ENCODE assay signal across 21 mouse cellular contexts in the genomic region with DNA sequence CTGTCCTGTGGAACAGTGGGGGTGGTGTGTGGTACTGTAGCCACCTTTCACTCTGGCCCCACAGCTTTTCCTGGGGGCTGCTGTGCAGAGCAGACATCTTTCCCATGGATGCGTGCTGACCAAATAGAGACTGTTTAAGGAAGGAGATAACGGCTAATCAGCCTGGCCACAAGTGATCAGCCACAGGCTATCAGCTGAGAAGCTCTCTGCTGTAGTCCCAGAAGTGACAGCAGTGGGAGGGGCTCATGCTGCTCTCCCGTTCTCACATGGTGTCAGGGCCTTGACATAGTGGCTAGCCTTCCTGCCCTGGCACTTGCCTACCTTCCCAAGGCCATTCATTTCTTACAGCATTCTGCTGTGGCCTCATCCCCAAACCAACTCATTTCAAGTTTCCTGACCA. TPM values are rescaled to one million over a fixed set of nuclear protein-coding genes. Genes with fewer than 3 reads are reported as not detected.
DNase-seq lines count a peak whose midpoint lies in the region; ATAC-seq lines count a peak whose summit lies in the region.
"Had no signal": no experiment of that assay in that cellular context is flagged by ENCODE, and none has a peak within 500 bp of the region (broad histone marks: within the 10 kb centered on the region; RNA-seq: fewer than 3 reads in every experiment).

No protein-coding gene starts in this region.

- no peak overlapping the region for H3K4me3 ChIP-seq in heart, embryonic 12.5 days
- H3K4me3 ChIP-seq in liver, embryonic 12.5 days: no peak overlapping the region
- H3K4me3 ChIP-seq in kidney, embryonic 15.5 days (replicated peaks): no peak overlapping the region
- H3K4me3 ChIP-seq: forebrain, embryonic 13.5 days; heart, adult 2 months; hindbrain, embryonic 10.5 days; left cerebral cortex, adult 2 months; limb, embryonic 12.5 days had no signal

- H3K36me3 ChIP-seq in heart, embryonic 12.5 days: peaks cover 25% of the 10 kb centered on the region
- H3K36me3 ChIP-seq in liver, embryonic 12.5 days: peaks cover 89% of the 10 kb centered on the region
- H3K36me3 ChIP-seq in kidney, embryonic 15.5 days: peaks cover 12% of the 10 kb centered on the region

- ATAC-seq in heart, embryonic 12.5 days (ENCODE audit: insufficient number of reproducible peaks, low FRiP score): 0 out of 2 replicates have a peak, but pooled peaks have one; percentile 30
- ATAC-seq in liver, embryonic 12.5 days: peak; percentile 94
- peak; percentile 82 for ATAC-seq in megakaryocyte progenitor cell, adult 5-6 weeks (replicated peaks; ENCODE audit: poor library complexity)
- no peak for ATAC-seq in kidney, embryonic 15.5 days (replicated peaks; ENCODE audit: low FRiP score)
- ATAC-seq: forebrain, embryonic 13.5 days; intestine, embryonic 16.5 days; lung, postnatal 0 days had no signal

- H3K27ac ChIP-seq in heart, embryonic 12.5 days (ENCODE audit: poor library complexity, severe bottlenecking): no peak overlapping the region
- peak overlapping the region; percentile 80 for H3K27ac ChIP-seq in liver, embryonic 12.5 days
- no peak overlapping the region for H3K27ac ChIP-seq in kidney, embryonic 15.5 days
- H3K27ac ChIP-seq: forebrain, embryonic 13.5 days; heart, adult 2 months; hindbrain, embryonic 10.5 days; left cerebral cortex, adult 2 months; limb, embryonic 12.5 days had no signal

- no peak overlapping the region for H3K4me2 ChIP-seq in heart, embryonic 12.5 days
- peak overlapping the region; percentile 47 for H3K4me2 ChIP-seq in liver, embryonic 12.5 days
- no peak overlapping the region for H3K4me2 ChIP-seq in kidney, embryonic 15.5 days
- H3K4me2 ChIP-seq: forebrain, embryonic 13.5 days; limb, embryonic 12.5 days had no signal

- no peak overlapping the region for H3K9ac ChIP-seq in heart, embryonic 12.5 days
- H3K9ac ChIP-seq in liver, embryonic 12.5 days: peak overlapping the region; percentile 42
- H3K9ac ChIP-seq in kidney, embryonic 15.5 days: no peak overlapping the region
- H3K9ac ChIP-seq: forebrain, embryonic 13.5 days; limb, embryonic 12.5 days had no signal

- peaks cover 33% of the 10 kb centered on the region for H3K4me1 ChIP-seq in heart, embryonic 12.5 days (replicated peaks)
- peaks cover 47% of the 10 kb centered on the region for H3K4me1 ChIP-seq in liver, embryonic 12.5 days
- no peaks in the 10 kb centered on the region for H3K4me1 ChIP-seq in kidney, embryonic 15.5 days
- H3K4me1 ChIP-seq: hindbrain, embryonic 10.5 days had no signal

- intact Hi-C loops in heart, postnatal 25 days (cut with DNase I): loop anchor here (10.0 kb wide), 2 partner anchors 234 to 334 kb away; a partner anchor contains a TSS

- H3K27me3 ChIP-seq in heart, embryonic 12.5 days (replicated peaks): no peaks in the 10 kb centered on the region
- no peaks in the 10 kb centered on the region for H3K27me3 ChIP-seq in liver, embryonic 12.5 days (replicated peaks)
- H3K27me3 ChIP-seq in kidney, embryonic 15.5 days: no peaks in the 10 kb centered on the region
- H3K27me3 ChIP-seq: forebrain, embryonic 13.5 days; limb, embryonic 12.5 days had no signal

- no peak for DNase-seq in heart, postnatal 25 days (ENCODE audit: low spot score)
- peak; percentile 55 for DNase-seq in c-Kit-positive CD71-positive TER-119-negative erythroid progenitor cells, embryonic 14.5 days (ENCODE audit: low read depth)
- DNase-seq in embryo, embryonic 10.5 days (ENCODE audit: low spot score): no peak
- no peak for DNase-seq in ovary, adult 18-20 months (ENCODE audit: low spot score)
- DNase-seq: B cell, adult 2 months; cerebellum, adult 11-12 months; heart, adult 2 months; kidney, postnatal 10 days; midbrain, embryonic 14.5 days; right cerebral cortex, postnatal 14 days; thymus, postnatal 25 days had no signal

- no peaks in the 10 kb centered on the region for H3K9me3 ChIP-seq in heart, embryonic 12.5 days (replicated peaks)
- H3K9me3 ChIP-seq in liver, embryonic 12.5 days (replicated peaks): no peaks in the 10 kb centered on the region
- H3K9me3 ChIP-seq in kidney, embryonic 15.5 days (replicated peaks): no peaks in the 10 kb centered on the region
- H3K9me3 ChIP-seq: forebrain, embryonic 13.5 days; hindbrain, embryonic 10.5 days; limb, embryonic 12.5 days had no signal

- 9% methylated on average over 3 of the region's 3 CpGs for WGBS in heart, embryonic 12.5 days
- WGBS in liver, embryonic 12.5 days (ENCODE audit: insufficient replicate concordance): 0% methylated on average over 3 of the region's 3 CpGs
- 45% methylated on average over 3 of the region's 3 CpGs for WGBS in kidney, embryonic 15.5 days

RNA-seq across cellular contexts. Expression of a gene that starts 27.5 kb away (rescaled TPM):
- 21.0 and 21.3 TPM in 2 replicates for polyA plus RNA-seq in heart, embryonic 12.5 days (2016; fragmentation: Nextera tagmentation; extraction: Ambion mirVana)
- 10 to 100 TPM; 27.4 to 30.6 TPM for total RNA-seq in heart, postnatal 25 days (2021)
- 105 and 116 TPM in 2 replicates for polyA plus RNA-seq in liver, embryonic 12.5 days (2016; fragmentation: Nextera tagmentation; extraction: Ambion mirVana)
- 4.6 and 5.7 TPM in 2 replicates for total RNA-seq in megakaryocyte progenitor cell, adult 5-6 weeks (2015)
- 7.8 and 8.7 TPM in 2 replicates for total RNA-seq in megakaryocyte progenitor cell, adult 5-6 weeks (2017)
- 38.1 and 41.3 TPM in 2 replicates for polyA plus RNA-seq in kidney, embryonic 15.5 days (2015; fragmentation: Nextera tagmentation; extraction: Ambion mirVana)

RNA-seq across cellular contexts. Expression of a gene that starts 43.3 kb away (rescaled TPM):
- 0.23 and 0.45 TPM in 2 replicates for polyA plus RNA-seq in heart, embryonic 12.5 days (2016; fragmentation: Nextera tagmentation; extraction: Ambion mirVana)
- 1 to 10 TPM; 4.2 to 5.2 TPM for total RNA-seq in heart, postnatal 25 days (2021)
- 1.3 and 1.4 TPM in 2 replicates for polyA plus RNA-seq in liver, embryonic 12.5 days (2016; fragmentation: Nextera tagmentation; extraction: Ambion mirVana)
- total RNA-seq in megakaryocyte progenitor cell, adult 5-6 weeks (2015): not detected in 2 replicates
- not detected in 2 replicates for total RNA-seq in megakaryocyte progenitor cell, adult 5-6 weeks (2017)
- polyA plus RNA-seq in kidney, embryonic 15.5 days (2015; fragmentation: Nextera tagmentation; extraction: Ambion mirVana): 2.0 and 2.2 TPM in 2 replicates
- polyA plus RNA-seq: forebrain, embryonic 13.5 days; limb, embryonic 12.5 days; midbrain, embryonic 14.5 days had no signal
